Mouse (Mus musculus) liver, embryonic 13.5 days (tissue): ENCODE data around the gene Ntm. TPM values are rescaled to one million over a fixed set of nuclear protein-coding genes. Genes with fewer than 3 reads are reported as not detected.

ENCODE experiments used
- ATAC-seq: fragments of 200-750 bp; cut with Nextera tagmentation; 2 replicates; pipeline ENCODE4 v1.8.0; 2017; ENCODE audit warnings: low read depth, mild to moderate bottlenecking, moderate number of reproducible peaks, moderate library complexity
- DNase-seq: peaks from one replicate; pipeline ENCODE4 v3.0.0; 2022
- H3K27ac ChIP-seq: fragments of 300-500 bp; sonication (generic); 2 replicates; pipeline ENCODE4 v1.5.1; 2015; ENCODE audit warnings: moderate library complexity, mild to moderate bottlenecking, inconsistent platforms
- H3K27me3 ChIP-seq: fragments of 300-500 bp; sonication (generic); 2 replicates; pipeline ENCODE4 v1.6.1; 2015; ENCODE audit warnings: mild to moderate bottlenecking, inconsistent platforms
- H3K36me3 ChIP-seq: fragments of 300-500 bp; sonication (generic); 2 replicates; pipeline ENCODE4 v1.6.1; 2015; ENCODE audit warnings: mild to moderate bottlenecking, inconsistent platforms
- H3K4me1 ChIP-seq: fragments of 300-500 bp; sonication (generic); replicated peaks from 2 replicates; pipeline ENCODE4 v1.6.1; 2015; ENCODE audit warnings: inconsistent platforms
- H3K4me2 ChIP-seq: fragments of 300-500 bp; sonication (generic); 2 replicates; pipeline ENCODE4 v1.6.1; 2015; ENCODE audit warnings: inconsistent platforms, mild to moderate bottlenecking, moderate library complexity
- H3K4me3 ChIP-seq: fragments of 300-500 bp; sonication (generic); replicated peaks from 2 replicates; pipeline ENCODE4 v1.5.1; 2015; ENCODE audit warnings: mild to moderate bottlenecking, inconsistent platforms
- H3K9ac ChIP-seq: fragments of 300-500 bp; sonication (generic); 2 replicates; pipeline ENCODE4 v1.6.1; 2015; ENCODE audit warnings: mild to moderate bottlenecking, inconsistent platforms
- H3K9me3 ChIP-seq: fragments of 300-500 bp; sonication (generic); replicated peaks from 2 replicates; pipeline ENCODE4 v1.6.1; 2016; ENCODE audit warnings: inconsistent platforms
- WGBS: fragments of 180-500 bp; shearing (Covaris S2); methylation state at CpG from one replicate; pipeline ENCODE4 v1.1.7; 2015; ENCODE audit not compliant: insufficient replicate concordance; 5-methylcytosine and 5-hydroxymethylcytosine counted together
- polyA plus RNA-seq: library from polyadenylated mRNA; unstranded; fragments of >200 nt; fragmentation: Nextera tagmentation; extraction: Ambion mirVana; gene quantifications from 2 replicates; pipeline ENCODE4 v1.2.1, GENCODE M21; 2015

Gene Ntm
- polyA plus RNA-seq, 1 experiment from 2014 or later, result 1.2 TPM

DNA sequence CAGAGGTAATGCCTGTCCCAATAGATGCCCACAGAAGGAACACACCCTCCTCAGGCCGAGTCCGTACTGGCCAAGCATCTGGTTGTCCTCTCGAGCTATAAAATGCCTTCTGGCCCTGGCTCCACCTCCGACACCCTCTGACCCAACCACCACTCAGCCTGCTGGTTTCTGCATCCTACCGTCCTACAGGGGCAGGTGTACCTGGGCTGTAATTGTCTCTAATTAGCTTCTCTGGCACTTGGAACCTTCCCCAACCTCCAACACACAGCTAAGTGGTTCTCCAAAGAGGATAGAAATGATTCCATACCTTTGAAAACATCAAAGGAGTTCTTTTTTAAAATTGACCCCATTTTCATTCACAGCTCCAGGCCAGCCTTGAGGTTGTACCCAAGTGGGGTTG, 311.1 kb downstream of the Ntm start:
- no peak for ATAC-seq
- Histone ChIP-seq H3K4me2 (no peak overlapping the region), H3K4me1 (no peaks in the 10 kb centered on the region), H3K27me3 (no peaks in the 10 kb centered on the region), H3K9ac (no peak overlapping the region), H3K9me3 (no peaks in the 10 kb centered on the region), H3K27ac (no peak overlapping the region), H3K4me3 (no peak overlapping the region), H3K36me3 (no peaks in the 10 kb centered on the region)
- 51% methylated on average over 5 of the region's 5 CpGs for WGBS
- no peak for DNase-seq

DNA sequence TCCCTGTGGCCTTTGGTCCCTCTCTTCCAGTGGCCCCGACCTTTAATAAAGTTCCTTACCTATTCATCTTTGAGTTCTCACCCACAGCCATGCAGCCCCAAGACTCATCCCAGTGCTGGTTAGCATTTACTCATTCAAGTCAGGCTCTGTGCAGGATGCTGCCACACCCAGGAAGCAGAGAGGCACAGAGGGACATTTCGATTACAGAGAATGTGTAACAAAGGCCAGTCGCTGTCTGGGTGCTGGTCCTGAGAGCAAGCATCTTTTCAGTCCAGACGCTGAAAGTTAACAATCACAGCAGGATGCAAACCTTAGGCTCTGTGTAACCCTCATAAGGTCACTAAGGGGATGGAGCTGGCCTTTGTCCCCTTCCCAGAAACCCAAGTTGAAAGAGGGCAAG, 311.7 kb downstream of the Ntm start:
- no peaks in the 10 kb centered on the region for H3K9me3 ChIP-seq
- H3K36me3 ChIP-seq, result no peaks in the 10 kb centered on the region
- 63% methylated on average over 4 of the region's 4 CpGs for WGBS
- H3K27me3 ChIP-seq, result no peaks in the 10 kb centered on the region
- ATAC-seq (no peak), DNase-seq (no peak)
- no peak overlapping the region for H3K4me3 ChIP-seq
- no peak overlapping the region for H3K4me2 ChIP-seq
- H3K4me1 ChIP-seq, result no peaks in the 10 kb centered on the region
- no peak overlapping the region for H3K27ac ChIP-seq
- no peak overlapping the region for H3K9ac ChIP-seq

DNA sequence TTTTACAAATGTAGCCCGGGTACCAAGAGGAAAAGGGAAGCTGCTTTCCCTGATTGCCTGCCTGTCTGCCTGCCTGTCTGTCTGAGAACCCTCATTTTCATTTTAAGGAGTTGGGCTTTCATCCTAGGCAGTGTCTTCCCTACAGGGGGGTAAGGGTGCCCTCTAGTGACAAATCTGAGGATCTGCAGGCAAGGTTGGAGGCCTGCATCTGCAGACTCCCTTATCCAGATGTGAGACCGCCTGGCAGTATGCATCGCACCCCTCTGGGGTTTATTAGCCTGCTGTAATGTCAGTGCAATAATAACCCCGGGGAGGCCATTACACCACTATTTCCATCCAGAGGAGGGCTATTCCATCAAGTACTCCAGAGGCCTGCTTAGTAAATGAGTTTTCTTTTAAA, 312.3 kb downstream of the Ntm start:
- WGBS, result 25% methylated on average over 4 of the region's 4 CpGs
- no peaks in the 10 kb centered on the region for H3K27me3 ChIP-seq
- no peak overlapping the region for H3K4me2 ChIP-seq
- H3K9me3 ChIP-seq, result no peaks in the 10 kb centered on the region
- no peak overlapping the region for H3K4me3 ChIP-seq
- no peak overlapping the region for H3K9ac ChIP-seq
- no peaks in the 10 kb centered on the region for H3K36me3 ChIP-seq
- ATAC-seq, result no peak
- H3K4me1 ChIP-seq, result no peaks in the 10 kb centered on the region
- DNase-seq, result no peak
- no peak overlapping the region for H3K27ac ChIP-seq

DNA sequence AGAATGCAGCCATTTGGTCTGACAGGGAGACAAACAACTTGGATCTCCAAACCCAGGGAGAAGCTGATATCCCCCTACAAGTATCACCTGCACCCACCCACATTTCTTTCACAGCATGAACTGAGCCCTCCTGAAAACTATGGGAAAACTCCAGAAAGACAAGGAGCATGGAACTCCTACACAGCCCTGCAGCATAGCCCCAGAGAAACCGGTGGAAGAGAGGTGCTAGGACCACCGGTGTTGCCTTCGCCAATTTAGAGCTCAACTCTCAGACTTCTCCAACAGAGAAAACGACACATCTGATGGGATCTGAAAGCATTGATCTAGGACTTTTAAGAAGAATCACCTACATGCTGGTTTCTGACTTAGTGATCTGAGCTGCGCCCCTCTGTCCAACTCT, 312.7 kb downstream of the Ntm start:
- Histone ChIP-seq H3K27ac (no peak overlapping the region), H3K4me3 (no peak overlapping the region), H3K4me1 (no peaks in the 10 kb centered on the region), H3K9me3 (no peaks in the 10 kb centered on the region), H3K27me3 (no peaks in the 10 kb centered on the region), H3K9ac (no peak overlapping the region), H3K4me2 (no peak overlapping the region), H3K36me3 (no peaks in the 10 kb centered on the region)
- ATAC-seq (no peak), DNase-seq (no peak)
- 48% methylated on average over 5 of the region's 5 CpGs for WGBS

DNA sequence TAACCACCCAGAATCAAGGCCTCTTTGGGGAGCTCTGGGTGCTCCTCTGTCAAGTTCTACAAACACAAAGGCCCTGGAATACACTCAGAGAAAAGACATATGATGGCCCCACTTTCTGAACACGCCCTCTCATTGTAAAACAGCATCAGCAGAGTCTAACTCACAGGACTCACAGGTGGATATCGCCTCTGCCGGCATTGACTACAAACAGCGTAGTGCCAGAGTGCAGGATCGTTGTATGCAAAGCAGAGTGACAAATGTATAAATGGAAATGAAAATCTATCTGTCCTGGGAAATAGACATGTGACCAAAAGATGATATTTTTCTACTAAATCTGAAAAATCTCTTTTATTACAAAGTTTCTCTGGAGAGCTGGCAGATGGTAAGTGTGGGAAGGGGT, 314.7 kb downstream of the Ntm start:
- Histone ChIP-seq H3K9ac (no peak overlapping the region), H3K4me3 (no peak overlapping the region), H3K9me3 (no peaks in the 10 kb centered on the region), H3K27ac (no peak overlapping the region), H3K4me1 (no peaks in the 10 kb centered on the region), H3K27me3 (no peaks in the 10 kb centered on the region), H3K4me2 (no peak overlapping the region), H3K36me3 (no peaks in the 10 kb centered on the region)
- ATAC-seq (no peak), DNase-seq (no peak)
- WGBS, result 75% methylated on average over 5 of the region's 5 CpGs

DNA sequence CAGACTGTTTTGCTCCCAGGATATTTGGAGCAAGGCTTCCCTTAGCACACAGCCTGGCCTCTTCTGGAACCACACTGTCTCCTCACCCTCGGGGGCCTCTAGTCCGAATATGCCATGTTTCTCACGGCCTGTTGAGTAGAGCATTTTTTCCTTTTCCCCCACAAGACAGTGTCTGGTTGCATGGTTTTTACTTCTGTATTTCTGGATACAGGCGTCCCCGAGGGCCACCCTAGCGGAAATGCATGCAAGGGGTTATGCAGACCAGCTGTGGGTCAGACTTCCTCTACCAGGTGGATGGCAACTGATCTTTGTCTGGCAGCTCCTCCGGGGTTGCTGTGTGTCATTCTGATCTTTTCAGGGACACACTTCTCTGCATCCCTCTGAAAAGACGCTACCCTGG, 315.2 kb downstream of the Ntm start:
- ATAC-seq (no peak), DNase-seq (no peak)
- Histone ChIP-seq H3K36me3 (no peaks in the 10 kb centered on the region), H3K4me2 (no peak overlapping the region), H3K27ac (no peak overlapping the region), H3K9me3 (no peaks in the 10 kb centered on the region), H3K4me1 (no peaks in the 10 kb centered on the region), H3K9ac (no peak overlapping the region), H3K4me3 (no peak overlapping the region), H3K27me3 (no peaks in the 10 kb centered on the region)
- WGBS, result 37% methylated on average over 8 of the region's 8 CpGs

DNA sequence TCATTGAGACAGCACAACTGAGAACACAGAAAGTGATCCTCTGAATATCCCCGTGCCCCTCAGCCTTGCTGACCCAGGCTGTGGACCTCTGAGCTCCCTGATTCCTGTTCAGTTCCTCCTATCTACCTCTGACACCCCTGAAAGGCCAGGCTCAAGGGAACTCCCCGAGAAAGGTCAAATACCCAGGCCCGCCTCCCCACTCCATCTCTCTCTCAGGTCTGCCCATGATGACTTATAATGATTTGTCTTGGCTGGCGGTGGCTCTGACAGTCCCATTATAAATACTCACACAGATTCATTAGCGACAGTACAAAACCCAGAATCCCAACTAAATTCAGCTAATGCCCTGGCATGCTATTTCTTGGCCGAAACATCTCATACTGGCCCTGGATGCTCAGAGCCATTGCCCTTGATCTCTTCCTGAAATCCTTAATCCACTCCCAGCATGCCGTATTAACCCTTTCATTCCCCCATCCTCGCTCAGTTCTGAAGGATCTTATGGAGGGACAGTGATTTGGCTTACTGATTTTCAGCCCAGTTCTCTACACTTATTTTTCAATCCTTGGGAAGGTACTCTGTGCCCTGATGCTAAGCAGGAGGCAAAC, 317.0 kb downstream of the Ntm start:
- DNase-seq, result no peak
- 40% methylated on average over 8 of the region's 8 CpGs for WGBS
- Histone ChIP-seq H3K9me3 (no peaks in the 10 kb centered on the region), H3K4me3 (no peak overlapping the region), H3K4me1 (no peaks in the 10 kb centered on the region), H3K27me3 (no peaks in the 10 kb centered on the region), H3K27ac (no peak overlapping the region), H3K36me3 (no peaks in the 10 kb centered on the region), H3K9ac (no peak overlapping the region), H3K4me2 (no peak overlapping the region)
- ATAC-seq, result no peak

DNA sequence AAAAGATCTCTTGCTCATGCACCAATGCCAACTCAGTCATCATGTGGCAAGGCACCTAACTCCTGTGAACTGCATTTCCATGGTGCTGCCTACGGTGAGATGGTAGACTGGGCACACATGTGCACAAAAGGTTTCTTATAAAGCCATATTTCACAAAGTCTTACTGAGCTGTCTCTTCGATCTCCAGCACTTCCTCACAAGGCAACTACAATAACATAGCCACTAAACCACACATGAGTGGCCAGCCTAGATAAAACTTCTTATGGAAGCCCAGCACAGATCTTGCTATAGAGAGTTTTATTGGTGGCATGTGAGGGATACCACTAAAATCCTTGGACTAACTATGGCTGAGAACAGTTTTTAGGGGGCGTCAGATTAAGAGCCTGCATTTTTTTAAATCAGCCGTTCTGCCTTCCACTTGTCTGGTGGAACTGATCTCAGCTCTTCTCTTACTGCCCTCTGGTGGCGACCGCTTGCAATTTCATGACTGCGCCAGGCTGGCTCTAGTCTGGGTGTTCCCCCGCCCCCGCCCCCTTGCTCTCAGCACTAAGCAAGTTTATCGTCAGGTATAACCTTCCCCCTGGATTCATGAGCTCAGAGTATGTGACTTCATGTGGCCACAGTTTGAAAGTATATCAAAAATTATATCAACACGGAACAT, 319.8 kb downstream of the Ntm start:
- DNase-seq (no peak), ATAC-seq (no peak)
- H3K36me3 ChIP-seq, result no peaks in the 10 kb centered on the region
- H3K27ac ChIP-seq, result no peak overlapping the region
- WGBS, result 10% methylated on average over 11 of the region's 11 CpGs
- no peaks in the 10 kb centered on the region for H3K9me3 ChIP-seq
- no peak overlapping the region for H3K9ac ChIP-seq
- H3K4me2 ChIP-seq, result no peak overlapping the region
- H3K4me3 ChIP-seq, result no peak overlapping the region
- no peaks in the 10 kb centered on the region for H3K4me1 ChIP-seq
- H3K27me3 ChIP-seq, result no peaks in the 10 kb centered on the region

DNA sequence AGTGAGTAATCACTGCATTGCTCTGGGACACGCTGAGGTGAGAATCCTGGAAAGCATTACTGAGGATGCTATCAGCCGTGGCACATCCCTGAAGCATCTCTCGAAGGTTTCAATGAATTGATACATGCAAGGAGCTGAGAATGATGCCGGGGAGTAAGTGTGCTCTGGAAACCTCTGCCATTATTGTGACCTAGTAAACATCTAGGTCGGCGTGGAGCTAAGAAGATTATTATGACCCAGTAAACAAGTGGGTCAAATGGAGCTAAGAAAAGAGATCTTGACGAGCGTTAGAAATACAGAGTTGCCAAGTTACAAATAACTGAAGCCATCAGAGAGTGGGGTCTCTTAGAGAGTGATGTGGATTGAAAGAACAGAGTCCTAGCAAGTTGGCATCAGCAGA, 325.6 kb downstream of the Ntm start:
- no peak overlapping the region for H3K9ac ChIP-seq
- no peak overlapping the region for H3K4me2 ChIP-seq
- H3K27me3 ChIP-seq, result no peaks in the 10 kb centered on the region
- no peaks in the 10 kb centered on the region for H3K9me3 ChIP-seq
- no peaks in the 10 kb centered on the region for H3K4me1 ChIP-seq
- no peak for ATAC-seq
- H3K27ac ChIP-seq, result no peak overlapping the region
- H3K4me3 ChIP-seq, result no peak overlapping the region
- no peak for DNase-seq
- H3K36me3 ChIP-seq, result no peaks in the 10 kb centered on the region
- WGBS, result 60% methylated on average over 8 of the region's 8 CpGs

DNA sequence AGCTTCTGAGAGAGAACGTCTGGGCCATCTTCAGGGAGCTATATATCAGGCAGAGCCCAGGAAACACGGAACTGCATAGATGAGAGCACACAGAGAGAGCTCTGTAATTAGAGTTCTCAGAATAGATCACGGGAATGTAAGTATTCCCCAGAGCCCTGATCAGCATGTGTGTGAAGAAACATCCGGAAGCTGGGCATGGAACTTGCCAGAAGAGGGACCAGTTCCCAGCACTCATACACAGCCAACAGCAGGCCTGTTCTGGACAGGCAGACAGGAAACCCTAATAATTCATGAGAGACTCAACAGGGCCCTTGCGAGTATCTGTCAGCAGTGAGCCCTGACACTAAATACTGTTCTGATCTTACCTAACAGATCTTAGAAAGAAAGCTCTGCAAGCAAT, 345.8 kb downstream of the Ntm start:
- H3K27ac ChIP-seq, result no peak overlapping the region
- H3K4me1 ChIP-seq, result no peaks in the 10 kb centered on the region
- no peak overlapping the region for H3K4me2 ChIP-seq
- H3K9me3 ChIP-seq, result no peaks in the 10 kb centered on the region
- no peak overlapping the region for H3K9ac ChIP-seq
- ATAC-seq, result no peak
- no peak overlapping the region for H3K4me3 ChIP-seq
- 64% methylated on average over 5 of the region's 5 CpGs for WGBS
- no peaks in the 10 kb centered on the region for H3K36me3 ChIP-seq
- no peak for DNase-seq
- H3K27me3 ChIP-seq, result no peaks in the 10 kb centered on the region

DNA sequence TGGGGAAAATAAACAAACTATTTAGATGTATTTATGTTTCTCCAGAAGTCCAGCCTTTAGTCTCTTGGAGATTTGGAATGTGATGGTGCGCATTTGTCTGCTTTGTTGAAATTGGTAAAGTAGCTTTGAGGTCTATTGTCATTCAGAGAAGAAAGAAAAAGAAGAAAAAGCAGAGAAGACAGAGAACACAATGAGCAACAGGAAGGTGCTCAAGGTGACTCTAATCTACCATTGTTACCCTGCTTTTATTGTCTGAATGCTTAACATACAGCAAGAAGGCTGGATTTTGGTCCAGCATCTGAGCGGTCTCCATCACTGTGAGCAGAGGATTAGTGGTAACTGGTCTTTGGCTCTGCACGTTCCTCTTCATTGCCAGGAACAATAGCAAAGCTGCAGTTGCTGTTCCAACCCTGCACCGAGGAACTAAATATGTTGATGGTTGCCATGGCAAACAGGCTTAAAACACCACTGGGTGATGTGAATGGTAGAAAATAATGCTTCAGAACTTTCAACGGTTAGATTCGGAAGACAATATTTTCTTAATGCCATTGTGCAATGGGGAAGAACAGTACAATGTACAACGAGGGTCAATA, 350.8 kb downstream of the Ntm start:
- WGBS, result 69% methylated on average over 7 of the region's 7 CpGs
- no peak overlapping the region for H3K4me3 ChIP-seq
- DNase-seq (no peak), ATAC-seq (no peak)
- H3K9ac ChIP-seq, result no peak overlapping the region
- no peak overlapping the region for H3K27ac ChIP-seq
- no peak overlapping the region for H3K4me2 ChIP-seq
- no peaks in the 10 kb centered on the region for H3K9me3 ChIP-seq
- H3K4me1 ChIP-seq, result no peaks in the 10 kb centered on the region
- H3K27me3 ChIP-seq, result no peaks in the 10 kb centered on the region
- no peaks in the 10 kb centered on the region for H3K36me3 ChIP-seq

DNA sequence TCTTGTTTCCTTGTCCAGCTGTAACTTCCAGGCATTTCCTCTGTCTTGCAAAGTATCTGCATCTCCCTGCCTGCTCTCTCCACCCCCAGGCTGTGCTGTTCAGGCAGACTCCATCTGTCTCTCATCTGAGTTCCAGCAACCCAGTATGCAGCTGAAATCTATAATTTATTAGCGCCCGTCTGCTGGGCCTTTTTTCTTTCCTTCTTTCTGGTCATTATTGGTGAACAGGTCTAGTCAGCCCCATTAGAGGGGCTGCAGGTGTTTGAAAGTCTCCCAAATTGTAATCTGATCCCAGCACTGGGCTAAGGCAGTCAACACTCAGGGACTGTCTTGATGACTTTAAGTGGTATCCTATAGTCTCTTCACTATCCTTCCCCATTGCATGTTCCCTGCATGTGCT, 352.1 kb downstream of the Ntm start:
- H3K4me1 ChIP-seq, result no peaks in the 10 kb centered on the region
- no peaks in the 10 kb centered on the region for H3K36me3 ChIP-seq
- no peak overlapping the region for H3K4me2 ChIP-seq
- no peak for ATAC-seq
- DNase-seq, result no peak
- no peaks in the 10 kb centered on the region for H3K27me3 ChIP-seq
- H3K4me3 ChIP-seq, result no peak overlapping the region
- H3K27ac ChIP-seq, result no peak overlapping the region
- H3K9ac ChIP-seq, result no peak overlapping the region
- 75% methylated on average over 2 of the region's 2 CpGs for WGBS
- no peaks in the 10 kb centered on the region for H3K9me3 ChIP-seq
